Mouse (Mus musculus) frontal cortex, postnatal 36 days (tissue): ENCODE data around the gene Dscam.
A peak's percentile ranks its signal among the peaks of the same experiment; 100 is the strongest.

Experiments
- DNase-seq, 2 experiments: peaks; one replicate each; pipeline ENCODE4 v3.0.0; 2022; ENCODE audit warnings: low spot score in 2 of 2

Gene Dscam

GRCm38 (mm10) chr16:97018304-97018703 is 152.2 kb downstream of the Dscam start:
- DNase-seq: no peak

GRCm38 (mm10) chr16:97017171-97017738 is 153.3 kb downstream of the Dscam start:
- DNase-seq: no peak

- DNase-seq: no peak
Measured at GRCm38 (mm10) chr16:97016244-97016850, 154.2 kb downstream of the Dscam start.

- DNase-seq: no peak
Measured at GRCm38 (mm10) chr16:97014343-97014742, 156.2 kb downstream of the Dscam start.

GRCm38 (mm10) chr16:97009116-97010055 is 161.2 kb downstream of the Dscam start:
- peak; percentile 50 to 60 for DNase-seq

GRCm38 (mm10) chr16:97007892-97008527 is 162.5 kb downstream of the Dscam start:
- DNase-seq: no peak

GRCm38 (mm10) chr16:97006854-97007182 is 163.7 kb downstream of the Dscam start:
- DNase-seq: no peak

- no peak for DNase-seq
Measured at GRCm38 (mm10) chr16:97006041-97006853, 164.3 kb downstream of the Dscam start.

- no peak for DNase-seq
Measured at GRCm38 (mm10) chr16:97003965-97004364, 166.6 kb downstream of the Dscam start.

GRCm38 (mm10) chr16:97002837-97003236 is 167.7 kb downstream of the Dscam start:
- no peak for DNase-seq

GRCm38 (mm10) chr16:97002189-97002588 is 168.4 kb downstream of the Dscam start:
- DNase-seq: peak; percentile 75 to 86

GRCm38 (mm10) chr16:96996854-96997253 is 173.7 kb downstream of the Dscam start:
- DNase-seq: peak; percentile 53 to 79

GRCm38 (mm10) chr16:96995858-96996257 is 174.7 kb downstream of the Dscam start:
- DNase-seq: no peak

GRCm38 (mm10) chr16:96987396-96987795 is 183.2 kb downstream of the Dscam start:
- DNase-seq: no peak

GRCm38 (mm10) chr16:96973300-96973699 is 197.3 kb downstream of the Dscam start:
- DNase-seq: no peak

GRCm38 (mm10) chr16:96971768-96972167 is 198.8 kb downstream of the Dscam start:
- DNase-seq: no peak

- no peak for DNase-seq
Measured at GRCm38 (mm10) chr16:96970412-96970811, 200.1 kb downstream of the Dscam start.

- no peak for DNase-seq
Measured at GRCm38 (mm10) chr16:96969643-96970042, 200.9 kb downstream of the Dscam start.

GRCm38 (mm10) chr16:96968885-96969480 is 201.6 kb downstream of the Dscam start:
- no peak for DNase-seq

- no peak for DNase-seq
Measured at GRCm38 (mm10) chr16:96959695-96960094, 210.9 kb downstream of the Dscam start.
